Mouse (Mus musculus) common myeloid progenitor, adult 5-6 weeks (primary cell): ENCODE results near the gene Cd72. TPM values are rescaled to one million over a fixed set of nuclear protein-coding genes. Genes with fewer than 3 reads are reported as not detected.

Experiments
- ATAC-seq: replicated peaks from 2 replicates; pipeline ENCODE4 v1.8.0; 2016; ENCODE audit warnings: low read depth, mild to moderate bottlenecking, moderate TSS enrichment, inconsistent platforms; ENCODE audit not compliant: poor library complexity, severe bottlenecking
- total RNA-seq: library from RNA; stranded (forward); fragments of 200-1000, 187-1606 nt; gene quantifications from 2 replicates; pipeline ENCODE4 v1.2.3, GENCODE M21; 2017

Cd72 gene
- total RNA-seq, 1 experiment from 2014 or later, result 33.3 TPM

DNA sequence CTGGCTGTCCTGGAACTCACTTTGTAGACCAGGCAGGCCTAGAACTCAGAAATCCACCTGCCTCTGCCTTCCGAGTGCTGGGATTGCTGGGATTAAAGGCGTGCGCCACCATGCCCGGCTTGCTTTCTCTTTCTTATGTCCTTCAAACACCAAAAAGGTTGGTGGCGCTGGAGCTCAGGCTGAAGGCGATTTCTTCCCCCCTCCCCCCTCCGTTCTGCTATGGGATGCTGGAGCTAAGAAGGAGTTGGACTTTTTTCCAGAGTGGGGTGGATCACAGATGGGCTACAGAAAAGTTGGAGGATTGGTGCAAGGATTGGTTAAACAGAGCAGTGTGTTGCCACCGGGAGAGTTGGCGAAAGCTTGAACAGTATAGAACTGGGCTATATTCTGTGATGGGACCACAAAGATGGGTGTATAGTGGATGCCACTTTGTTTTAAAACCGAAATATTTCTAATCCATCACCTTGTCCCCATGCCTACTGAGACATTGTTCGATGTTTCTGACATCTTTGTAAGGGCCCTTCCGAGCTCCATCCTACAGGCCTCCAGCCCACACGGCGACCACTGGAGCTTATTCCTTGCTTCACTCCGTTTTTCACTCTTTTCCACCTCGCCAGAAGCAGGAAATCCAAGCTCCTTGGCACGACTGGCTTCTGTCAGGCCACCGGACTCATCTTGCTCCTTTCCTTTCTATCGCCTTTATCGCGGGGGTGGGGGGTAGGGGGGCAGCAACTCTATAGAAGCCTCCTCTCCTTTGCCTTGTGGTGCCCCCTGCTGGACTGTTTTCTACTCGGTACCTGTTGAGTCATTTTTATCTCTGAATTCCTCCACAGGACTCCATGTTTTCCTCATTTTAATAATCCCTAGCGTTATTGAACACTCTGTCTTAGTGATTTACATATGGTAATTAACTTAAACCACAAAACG, 24.7 kb upstream of the Cd72 start:
- ATAC-seq, result peak; percentile 19; the same call in 1 of the 2 replicates

DNA sequence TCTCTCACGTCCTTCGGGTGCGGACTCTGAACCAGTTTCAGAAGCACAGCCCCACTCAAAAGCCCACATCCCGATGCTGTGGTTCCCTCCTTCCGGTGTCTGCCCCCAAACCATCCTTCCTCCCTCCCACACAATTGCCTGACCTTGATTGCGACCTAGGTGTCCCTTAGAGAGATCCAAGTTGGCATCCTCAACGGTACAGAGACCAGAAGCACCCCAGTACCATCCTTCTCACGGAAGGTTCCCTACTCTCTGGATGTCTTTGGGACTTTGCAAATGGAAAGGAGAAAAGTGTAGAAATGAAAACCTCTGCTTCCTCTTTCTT, 24.1 kb upstream of the Cd72 start:
- ATAC-seq, result no peak

DNA sequence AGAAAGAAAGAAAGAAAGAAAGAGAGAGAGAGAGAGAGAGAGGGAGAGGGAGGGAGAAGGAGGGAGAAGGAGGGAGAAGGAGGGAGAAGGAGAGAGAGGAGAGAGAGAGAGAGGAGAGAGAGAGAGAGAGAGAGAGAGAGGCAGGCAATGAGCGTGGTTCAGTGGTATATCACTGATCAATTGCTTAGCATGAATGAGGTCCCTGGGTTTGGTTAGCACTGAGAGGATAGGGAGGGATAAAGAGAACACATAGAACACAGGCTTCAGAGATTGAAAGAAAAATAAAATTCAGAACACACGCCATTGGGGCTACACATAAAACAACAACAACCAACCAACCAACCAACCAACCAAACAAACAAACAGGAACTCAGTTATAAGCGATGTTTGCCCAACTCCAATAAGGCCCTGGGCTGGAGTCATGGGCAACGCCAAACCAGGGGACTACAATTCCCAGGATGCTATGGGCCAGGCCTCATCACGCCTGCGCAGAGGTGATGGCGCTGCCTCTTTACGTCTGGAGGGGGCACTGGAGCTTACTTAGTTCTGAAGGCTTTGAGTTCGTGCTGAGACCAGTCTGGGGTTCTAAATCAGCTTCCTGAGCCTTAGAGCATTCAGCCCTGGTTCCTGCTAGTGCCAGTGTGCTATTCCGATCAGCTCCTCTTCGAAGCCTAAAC, 23.6 kb upstream of the Cd72 start:
- ATAC-seq, result peak; percentile 84

DNA sequence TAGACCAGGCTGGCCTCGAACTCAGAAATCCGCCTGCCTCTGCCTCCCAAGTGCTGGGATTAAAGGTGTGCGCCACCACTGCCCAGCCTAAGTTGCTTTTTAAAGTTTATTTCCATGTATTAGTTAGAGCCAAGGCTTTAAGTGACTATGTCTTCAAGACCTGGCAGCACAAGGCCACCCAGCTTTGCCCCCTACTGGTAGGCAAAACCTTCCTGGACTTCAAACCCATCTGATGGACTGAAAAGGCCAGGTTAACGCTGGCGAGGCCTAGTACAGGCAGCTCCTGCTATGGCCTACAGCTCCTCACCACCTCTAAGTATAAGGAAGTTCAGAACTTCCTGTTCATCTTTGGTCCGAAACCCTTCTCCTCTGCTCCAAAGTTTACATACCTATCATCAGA, 22.2 kb upstream of the Cd72 start:
- ATAC-seq, result 0 out of 2 replicates have a peak, but pooled peaks have one; percentile 26

DNA sequence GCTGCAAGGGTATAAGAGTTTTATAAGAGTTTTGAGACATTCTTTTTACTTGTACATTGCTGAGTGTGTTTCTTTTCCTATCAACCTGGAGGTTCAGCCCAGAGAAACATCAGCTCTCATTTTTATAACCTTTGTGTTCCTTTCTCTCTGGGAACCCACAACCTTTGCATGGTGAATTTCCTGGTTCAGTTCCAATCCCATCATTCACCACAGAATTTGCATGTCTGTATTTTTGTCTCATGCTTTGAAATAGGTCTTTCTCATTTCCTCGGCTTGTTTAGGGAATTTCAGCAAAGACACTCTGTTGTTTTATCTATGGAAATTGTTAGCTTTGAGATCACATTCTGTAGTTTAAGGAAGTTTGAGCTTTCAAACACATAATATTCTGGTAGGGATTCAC, 19.2 kb upstream of the Cd72 start:
- no peak for ATAC-seq

DNA sequence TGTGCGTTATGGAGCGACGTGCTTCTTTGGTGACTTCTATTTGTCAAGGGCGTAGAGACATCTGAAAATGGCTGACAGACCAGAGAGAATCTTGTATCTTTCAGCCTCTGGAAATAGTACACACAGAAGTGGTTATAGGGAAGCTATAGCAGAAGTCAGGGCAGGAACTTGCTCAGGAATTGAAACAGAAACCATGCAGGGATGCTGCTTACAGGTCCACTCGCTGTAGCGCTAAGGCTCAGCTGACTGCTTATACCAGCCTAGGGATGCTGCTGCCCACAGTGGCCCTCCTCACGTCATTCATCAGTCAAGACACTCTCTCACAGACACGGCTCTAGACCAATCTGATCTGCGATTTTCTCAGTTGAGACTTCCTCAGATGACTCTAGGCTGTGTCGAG, 15.9 kb upstream of the Cd72 start:
- ATAC-seq, result peak; percentile 45; the same call in 1 of the 2 replicates

DNA sequence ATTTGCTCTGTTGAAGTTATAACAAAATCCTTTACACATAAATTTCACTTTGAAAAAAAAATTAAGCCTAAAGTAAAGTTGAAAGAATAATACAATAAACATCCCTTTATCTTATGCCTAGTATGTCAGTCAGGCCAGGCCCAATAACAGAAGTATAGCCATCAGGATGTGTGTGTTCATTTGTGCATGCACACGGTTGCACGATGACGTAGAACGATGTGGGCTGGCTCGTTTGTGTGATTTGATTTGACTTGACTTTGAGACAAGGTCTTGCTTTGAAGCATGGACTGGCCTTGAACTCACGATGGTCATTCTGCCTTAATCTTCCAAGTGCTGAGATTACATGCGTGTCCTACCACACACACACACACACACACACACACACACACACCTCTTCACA, 12.4 kb upstream of the Cd72 start:
- ATAC-seq, result no peak

DNA sequence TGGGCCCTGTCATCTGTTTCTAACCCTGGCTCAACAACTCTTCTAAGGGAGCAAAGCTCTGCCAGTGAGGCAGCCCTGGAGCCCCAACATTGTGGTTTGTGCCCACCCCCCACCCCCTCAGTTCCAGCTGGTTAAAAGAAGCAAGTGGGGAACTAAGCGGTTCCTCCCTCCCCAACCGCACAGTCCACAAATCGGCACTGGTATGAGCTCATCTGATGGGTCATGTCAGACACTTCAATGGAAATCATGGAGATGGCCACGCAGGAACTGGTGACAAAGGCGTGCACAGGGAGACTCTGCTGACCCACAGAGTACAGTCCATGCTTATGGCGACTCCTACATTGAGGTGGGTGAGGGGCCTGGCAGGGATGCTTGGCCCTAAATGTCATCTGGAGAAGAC, 11.5 kb upstream of the Cd72 start:
- peak; percentile 83 for ATAC-seq

DNA sequence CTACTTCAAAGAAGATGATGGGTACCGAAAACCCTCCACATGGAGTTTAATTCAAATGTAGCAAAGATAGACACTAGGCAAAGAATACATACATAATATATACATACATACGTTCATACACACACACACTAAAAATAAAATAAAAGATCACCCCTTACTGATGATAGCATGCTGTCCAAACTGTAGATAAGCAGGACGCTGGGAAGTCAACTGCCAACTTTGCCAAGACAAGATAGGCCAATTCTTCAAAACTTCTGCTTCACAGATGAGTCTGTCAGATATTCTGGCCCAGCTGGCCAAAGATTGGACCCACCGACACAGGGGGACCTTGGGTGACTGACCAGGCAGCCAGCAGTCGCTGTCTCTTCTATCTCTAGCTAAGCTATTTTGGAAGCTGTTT, 8.7 kb upstream of the Cd72 start:
- no peak for ATAC-seq

DNA sequence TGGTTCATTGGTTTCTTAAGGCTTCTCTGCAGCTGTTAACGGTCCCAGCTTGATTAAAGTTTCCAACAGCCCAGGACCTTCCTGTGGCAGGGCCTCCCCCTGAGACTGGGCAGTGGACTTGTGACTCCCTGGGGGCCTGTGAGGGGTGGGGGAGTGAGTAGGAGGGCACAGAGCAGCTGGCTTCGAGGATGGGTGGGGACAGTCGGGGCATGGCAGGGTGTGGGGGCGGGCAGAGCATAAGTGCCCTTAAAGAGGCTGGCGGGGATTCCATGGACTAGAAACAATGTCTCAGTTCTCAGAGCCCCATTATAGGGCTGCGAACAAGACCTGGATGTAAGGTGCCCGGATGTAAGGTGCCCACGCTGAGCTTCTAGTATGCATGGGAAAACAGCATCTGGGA, 2.7 kb upstream of the Cd72 start:
- ATAC-seq, result no peak

DNA sequence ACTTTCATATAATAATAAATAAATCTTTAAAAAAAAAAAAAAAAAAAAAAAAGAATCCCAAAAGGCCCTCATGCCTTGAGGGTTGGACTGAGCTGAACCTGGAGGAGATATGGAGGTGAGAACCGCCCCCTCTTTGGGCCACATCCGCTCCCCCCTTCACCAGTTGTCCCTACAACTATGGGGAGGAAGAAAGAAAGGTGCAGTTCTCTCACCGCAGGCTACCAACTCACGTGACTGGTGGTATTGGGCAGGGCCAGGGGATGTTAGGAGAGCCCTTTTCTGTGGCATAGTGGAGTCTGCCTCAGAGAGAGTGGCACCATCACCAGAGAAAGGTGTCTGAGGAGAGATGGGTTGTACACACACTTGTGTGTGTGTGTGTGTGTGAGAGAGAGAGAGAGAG, 2.0 kb upstream of the Cd72 start:
- ATAC-seq, result peak; percentile 43

DNA sequence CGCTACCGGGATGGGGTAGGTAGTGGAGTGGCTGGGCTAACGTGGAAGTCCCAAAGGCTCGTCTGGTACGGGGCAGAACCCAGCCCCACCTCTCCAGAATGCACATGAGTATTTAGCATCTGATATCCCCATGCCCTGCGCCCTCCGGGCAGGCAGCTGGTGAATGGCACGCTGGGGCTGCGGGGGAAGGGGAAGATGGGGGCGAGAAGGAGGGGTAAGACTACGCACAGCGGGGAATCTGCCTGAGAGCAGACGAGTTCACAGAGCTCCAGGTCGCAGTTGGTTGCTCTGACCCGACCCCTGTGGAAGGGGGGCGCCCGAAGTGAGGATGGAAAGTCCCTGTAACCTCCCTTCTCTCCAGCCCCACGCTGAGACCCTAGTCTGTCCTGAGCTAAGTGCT, 1.0 kb downstream of the Cd72 start:
- no peak; the same call in 1 of the 2 replicates for ATAC-seq

DNA sequence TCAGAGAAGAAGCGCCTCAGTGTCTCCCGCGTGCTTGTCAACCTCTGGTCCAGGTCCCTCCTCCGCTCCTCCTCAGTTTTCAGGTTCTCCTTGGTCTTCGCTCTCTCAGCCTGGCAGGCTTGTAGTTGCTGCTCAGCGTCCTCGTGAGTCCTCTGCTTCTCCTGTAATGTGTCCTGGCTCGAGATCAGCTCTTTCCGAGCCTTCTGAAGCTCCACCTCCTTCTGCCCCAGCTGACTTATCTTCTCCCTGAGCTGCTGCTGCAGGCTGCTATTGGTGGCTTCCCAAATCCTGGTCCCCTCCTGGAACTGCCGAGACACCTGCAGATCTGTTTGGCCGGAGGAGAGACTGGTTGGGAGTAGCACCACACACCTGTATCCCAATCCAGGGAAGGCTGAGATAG, 2.1 kb downstream of the Cd72 start:
- ATAC-seq, result no peak

DNA sequence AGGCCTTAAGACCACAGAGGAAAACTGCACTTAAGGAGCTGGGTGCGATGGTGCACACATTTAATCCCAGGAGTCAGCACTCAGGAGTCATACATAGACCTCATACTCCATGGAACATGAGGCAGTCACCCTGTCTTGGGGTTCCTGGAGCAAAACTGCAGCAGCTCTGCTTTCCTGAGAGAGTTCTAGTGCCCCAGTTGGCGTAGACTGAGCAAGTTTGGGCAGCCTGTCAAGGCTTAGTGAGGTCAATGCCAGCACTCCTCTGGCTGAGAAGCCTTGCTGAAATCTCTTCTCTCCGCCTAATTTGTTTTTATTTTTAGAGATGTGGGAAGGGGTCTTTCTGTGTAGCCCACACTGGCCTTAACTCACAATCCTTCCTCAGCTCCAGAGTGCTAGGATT, 5.9 kb downstream of the Cd72 start:
- no peak for ATAC-seq

DNA sequence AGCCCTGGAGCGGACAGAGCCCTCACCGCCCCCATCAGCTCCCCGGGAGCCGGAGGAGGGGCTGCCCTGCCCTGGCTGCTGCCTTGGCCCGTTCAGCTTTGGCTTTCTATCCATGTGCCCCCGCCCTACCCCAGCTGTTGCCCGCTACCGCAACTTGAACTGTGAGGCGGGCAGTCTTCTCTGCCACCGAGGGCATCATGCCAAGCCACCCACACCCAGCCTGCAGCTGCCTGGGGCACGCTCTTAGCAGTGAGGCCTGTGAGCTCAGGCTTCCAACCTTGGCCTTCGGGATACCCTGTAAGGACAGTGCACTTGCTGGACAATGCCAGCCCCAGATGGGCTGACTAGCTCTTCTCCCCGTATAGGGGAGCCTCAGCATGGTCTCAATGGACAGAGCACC, 7.2 kb downstream of the Cd72 start:
- no peak for ATAC-seq

DNA sequence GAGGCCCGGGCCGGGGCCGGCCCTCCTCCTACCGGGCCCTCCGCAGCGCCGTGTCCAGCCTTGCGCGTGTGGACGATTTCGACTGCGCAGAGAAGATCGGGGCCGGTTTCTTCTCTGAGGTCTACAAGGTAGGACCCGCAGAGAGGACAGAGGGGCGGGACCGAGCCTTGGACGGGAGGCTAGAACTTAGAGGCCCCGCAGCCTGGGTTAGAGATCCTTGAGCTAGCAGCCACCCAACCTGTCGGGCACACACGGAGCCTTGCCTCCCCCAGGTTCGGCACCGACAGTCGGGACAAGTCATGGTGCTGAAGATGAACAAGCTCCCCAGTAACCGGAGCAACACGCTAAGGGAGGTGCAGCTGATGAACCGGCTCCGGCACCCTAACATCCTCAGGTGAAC, 10.9 kb downstream of the Cd72 start:
- no peak for ATAC-seq

DNA sequence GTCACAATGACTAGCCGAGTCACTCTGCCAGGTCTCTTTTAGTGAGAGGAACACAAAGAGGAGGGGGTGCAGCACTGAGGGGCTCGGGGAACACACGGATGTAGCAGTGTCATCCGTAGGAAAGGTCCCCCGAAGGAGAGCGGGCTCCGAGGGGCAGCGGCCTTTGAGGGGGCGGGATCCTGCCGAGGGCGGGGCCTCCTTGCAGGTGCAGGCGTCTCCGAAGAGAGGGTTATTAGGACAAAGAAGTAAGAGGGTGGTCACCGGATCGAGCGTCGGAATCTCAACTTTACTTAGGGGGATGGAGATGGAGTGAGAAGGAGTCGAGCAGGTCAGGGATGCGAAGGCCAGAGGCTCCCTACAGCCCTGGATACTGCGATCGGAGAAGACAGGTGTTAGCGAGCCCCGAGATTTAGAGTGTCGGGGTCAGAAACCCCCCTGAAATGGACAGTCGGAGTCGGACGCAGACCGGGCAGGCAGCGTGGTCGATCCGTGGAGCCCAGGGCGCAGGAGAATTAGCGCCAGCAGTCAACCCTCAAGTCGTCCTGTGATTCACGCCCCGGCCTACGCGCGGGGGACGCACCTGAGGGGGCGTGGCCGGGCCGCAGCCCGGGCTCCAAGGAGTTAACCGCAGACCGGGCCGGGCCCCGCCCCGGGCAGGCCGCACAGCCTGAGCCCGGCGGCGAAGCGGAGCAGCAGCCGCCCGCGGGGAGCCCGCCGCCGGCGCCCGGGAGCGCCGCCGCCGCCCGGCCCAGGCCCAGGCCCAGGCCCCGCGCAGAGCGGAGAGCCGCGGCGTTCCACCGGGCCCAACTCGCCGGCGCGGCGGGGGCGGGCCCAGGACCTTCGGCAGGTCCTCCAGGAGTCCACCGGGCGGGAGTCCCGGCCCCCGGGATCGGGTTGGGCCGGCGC, 11.7 kb downstream of the Cd72 start:
- 0 out of 2 replicates have a peak, but pooled peaks have one; percentile 6 for ATAC-seq

DNA sequence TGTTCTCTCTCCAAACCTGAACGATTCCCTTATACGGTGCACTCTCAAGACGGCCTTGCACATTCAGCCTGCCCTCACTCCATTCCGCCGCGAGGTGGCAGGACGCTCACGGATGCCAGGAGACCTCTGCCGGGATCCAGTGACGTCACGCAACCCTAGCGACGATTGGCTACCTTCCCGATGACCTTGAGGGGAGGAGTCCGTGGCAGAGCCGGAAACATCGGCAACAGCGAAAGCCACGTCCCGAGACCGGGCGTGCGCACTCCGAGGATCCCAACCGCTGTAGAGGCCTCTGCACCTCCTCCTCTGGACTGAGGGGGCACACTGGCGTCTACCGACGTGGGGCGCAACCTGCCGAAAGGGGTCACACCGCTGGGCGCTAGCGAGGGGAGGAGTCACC, 12.4 kb downstream of the Cd72 start:
- ATAC-seq, result peak; percentile 96

DNA sequence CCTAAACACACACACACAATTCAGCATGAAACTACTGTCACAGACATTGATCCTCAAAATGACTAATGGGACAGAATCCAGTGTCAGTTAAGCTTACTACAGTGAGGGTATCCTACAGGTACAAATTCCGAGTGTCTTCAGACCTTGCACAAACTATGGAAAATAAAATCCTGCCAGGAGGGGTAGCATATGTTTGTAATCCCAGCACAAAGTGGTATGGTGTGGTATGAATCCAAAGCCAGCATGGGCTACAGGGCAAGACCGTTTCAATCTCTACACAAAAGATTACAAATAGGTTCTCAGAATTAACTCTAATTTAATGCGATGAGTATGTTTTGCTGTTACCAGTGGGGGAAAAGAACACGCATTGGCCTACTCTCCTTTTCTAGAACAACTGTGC, 12.8 kb downstream of the Cd72 start, which contains the start of gene Tesk1:
Gene Tesk1, plus strand, starts transcription at position 301 of the 400 bp plus-strand sequence.
- ATAC-seq, result no peak

DNA sequence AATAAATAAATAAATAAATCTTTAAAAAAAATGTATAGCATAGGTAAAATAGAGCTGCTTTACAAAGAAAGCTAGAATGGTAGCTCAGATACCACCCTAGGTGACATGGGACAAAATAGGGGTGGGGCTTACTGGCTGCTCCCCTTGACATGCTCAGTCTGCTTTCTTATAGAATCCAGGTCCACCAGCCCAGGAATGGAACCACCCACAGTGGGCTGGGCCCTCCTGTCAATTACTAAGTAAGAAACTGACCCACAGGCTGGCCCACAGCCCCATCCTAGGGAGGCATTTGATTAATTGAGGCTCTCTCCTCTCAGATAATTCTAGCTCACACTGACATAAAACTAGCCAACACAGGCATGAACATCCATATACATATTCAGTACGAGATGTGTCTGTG, 21.6 kb downstream of the Cd72 start:
- ATAC-seq, result no peak
